Mouse (Mus musculus) granulocyte monocyte progenitor cell, adult 5-6 weeks (primary cell): ENCODE measurements around the gene Trim24. TPM values are rescaled to one million over a fixed set of nuclear protein-coding genes. Genes with fewer than 3 reads are reported as not detected.

Experiments used
- ATAC-seq: replicated peaks from 2 replicates; pipeline ENCODE4 v1.8.0; 2016; ENCODE audit warnings: mild to moderate bottlenecking, moderate TSS enrichment, inconsistent platforms; ENCODE audit not compliant: poor library complexity, severe bottlenecking
- total RNA-seq, 2 experiments: library from RNA; stranded (forward) in 1 of 2; stranded (reverse) in 1 of 2; fragments of 200-712, 200-1000 nt in 1 of 2; fragments of >200 nt in 1 of 2; fragmentation: Nextera tagmentation in 1 of 2; gene quantifications; 2 replicates each; pipeline ENCODE4 v1.2.3; 2014 to 2017

Gene Trim24
- total RNA-seq, 2 experiments from 2014 or later, result 13.9 to 31.0 TPM

DNA sequence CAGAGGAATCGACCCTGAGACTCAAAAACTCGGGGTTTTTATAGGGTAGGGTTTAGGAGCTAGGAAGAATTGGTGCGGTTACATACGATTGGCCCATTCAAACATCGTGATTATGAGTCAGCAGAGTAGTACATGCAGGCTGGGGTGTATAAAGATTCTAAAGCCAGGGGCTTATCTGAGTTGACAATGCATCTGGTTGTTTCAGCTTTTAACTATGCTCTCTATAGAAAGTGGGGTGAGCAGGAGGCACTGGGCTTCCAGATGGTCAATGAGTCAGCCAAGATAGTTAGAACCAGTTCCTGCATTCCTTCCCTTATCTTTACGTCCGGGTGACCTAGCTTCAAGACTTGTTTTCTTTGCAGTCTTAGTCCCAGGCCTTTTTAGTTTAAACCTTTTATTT is 7.7 kb upstream of the Trim24 start:
- no peak for ATAC-seq

- no peak for ATAC-seq
Measured at GRCm38 (mm10) chr6:37863961-37864730, 6.5 kb upstream of the Trim24 start.

DNA sequence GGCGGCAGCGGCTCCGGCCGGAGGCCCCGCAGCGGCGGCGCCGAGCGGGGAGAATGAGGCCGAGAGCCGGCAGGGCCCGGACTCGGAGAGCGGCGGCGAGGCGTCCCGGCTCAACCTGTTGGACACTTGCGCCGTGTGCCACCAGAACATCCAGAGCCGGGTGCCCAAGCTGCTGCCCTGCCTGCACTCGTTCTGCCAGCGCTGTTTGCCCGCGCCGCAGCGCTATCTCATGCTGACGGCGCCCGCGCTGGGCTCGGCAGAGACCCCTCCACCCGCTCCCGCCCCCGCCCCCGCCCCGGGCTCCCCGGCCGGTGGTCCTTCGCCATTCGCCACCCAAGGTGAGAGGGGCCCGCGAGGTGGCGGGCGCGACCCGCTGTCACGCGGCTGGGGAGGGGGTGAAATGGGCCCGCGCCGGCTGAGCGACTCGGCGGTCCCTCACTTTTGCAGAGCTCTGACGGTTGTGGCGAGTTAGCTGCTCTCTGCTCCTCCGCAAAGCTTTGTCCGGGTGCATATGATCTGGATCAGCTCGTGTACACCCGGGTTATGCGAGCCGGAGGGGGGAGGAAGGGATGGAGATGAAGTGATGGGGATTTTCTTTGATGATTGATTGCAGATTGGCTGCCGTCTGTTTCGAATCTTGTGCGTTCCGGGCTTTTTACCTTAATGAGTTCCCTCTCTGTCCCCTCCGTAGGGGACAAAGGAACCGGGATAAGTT is 683 bp downstream of the Trim24 start:
- peak; percentile 13 for ATAC-seq

DNA sequence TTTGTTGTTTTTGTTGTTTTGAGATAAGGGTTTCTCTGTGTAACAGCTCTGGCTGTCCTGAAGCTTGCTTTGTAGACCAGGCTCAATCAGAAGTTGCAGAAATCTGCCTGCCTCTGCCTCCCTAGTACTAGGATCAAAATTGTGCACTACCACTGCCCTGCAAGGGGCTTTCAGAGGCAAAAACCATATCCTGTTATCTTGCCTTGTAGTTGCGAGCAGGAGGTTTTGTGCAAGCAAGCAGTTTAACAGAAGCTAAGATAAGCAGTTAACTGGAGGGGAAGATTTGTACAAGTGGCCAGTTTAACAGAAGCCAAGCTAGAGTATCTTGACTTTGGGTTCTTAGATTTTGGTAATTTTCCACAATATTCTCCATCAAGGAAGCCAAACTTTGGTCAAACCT is 2.2 kb downstream of the Trim24 start:
- ATAC-seq, result no peak

GRCm38 (mm10) chr6:37873731-37874130 is 3.1 kb downstream of the Trim24 start:
- no peak for ATAC-seq

GRCm38 (mm10) chr6:37878206-37878605 is 7.6 kb downstream of the Trim24 start:
- no peak for ATAC-seq

GRCm38 (mm10) chr6:37880586-37880985 is 10.0 kb downstream of the Trim24 start:
- ATAC-seq, result no peak

DNA sequence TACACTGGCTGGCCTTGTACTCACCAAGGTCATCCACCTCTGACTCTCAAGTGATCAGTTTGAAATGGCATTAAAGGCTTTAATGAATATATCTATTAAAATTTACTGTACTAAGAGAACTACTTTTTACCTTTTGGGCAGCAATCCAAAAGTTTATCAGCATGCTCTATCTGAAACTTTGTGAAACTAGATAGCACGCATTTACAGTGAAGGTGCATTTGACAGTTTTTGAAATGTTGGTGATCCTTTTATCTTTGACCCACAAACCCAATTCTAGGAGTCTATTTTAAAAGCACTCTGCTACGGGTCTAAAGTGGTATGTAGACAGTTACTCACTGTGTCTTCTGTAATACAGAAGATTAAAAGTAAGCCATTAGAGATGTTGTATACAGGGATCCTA is 23.0 kb downstream of the Trim24 start:
- no peak for ATAC-seq

DNA sequence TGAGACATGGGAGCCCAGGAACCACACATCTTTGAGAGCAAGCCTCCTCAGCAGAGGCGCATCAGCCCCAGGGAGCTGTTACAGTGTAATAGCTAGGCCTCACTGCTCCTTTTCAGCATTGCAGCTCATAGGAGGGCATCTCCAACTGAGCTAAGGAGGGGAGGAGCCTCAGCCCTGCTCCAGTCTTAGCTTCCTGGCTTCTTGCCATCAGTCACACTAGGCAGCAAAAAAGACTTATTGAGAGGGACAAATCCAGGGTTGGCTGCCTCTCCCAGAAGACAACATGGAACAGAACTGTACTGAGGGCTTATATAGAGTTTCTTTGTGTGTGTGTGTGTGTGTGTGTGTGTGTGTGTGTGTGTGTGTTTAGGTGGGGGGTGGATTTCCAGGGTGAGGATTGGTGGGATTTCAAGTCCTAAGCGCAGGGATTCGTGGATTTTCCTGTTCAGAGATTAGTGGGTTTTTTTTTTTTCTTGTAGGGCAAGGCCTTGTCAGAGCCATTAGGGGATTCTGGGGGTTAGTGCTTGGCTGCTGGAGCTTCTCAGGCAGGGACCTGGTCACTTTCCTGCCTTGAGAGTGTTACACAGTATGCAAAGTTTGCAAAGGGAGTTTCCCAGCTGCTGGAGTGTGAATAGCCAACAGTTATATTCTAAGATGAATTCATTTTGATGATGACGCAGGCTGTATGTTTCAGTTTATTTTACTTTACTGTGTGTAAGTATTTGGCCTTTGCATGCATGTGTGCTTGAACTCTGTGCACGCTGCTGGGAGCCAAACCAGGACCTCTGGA is 25.2 kb downstream of the Trim24 start:
- no peak for ATAC-seq

- no peak for ATAC-seq
Measured at GRCm38 (mm10) chr6:37900221-37900620, 29.6 kb downstream of the Trim24 start.

DNA sequence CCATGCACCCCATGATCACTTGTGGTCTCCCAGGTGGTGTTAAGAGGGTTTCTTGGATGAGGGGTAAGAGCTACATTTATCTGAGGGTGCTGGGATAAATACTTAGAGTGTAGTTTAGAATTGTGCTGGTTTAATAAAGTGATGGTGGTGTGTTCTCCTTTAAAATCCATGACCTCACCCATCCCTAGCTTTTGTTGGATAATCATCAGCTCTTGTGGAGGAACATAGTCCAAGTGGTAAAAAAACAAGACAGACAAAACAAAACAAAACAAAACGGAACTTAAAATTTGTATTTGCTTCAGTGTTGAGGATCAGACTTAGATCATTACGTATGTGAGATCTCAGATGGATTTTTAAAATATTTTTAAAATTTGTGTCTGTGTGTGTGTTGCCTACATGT is 31.2 kb downstream of the Trim24 start:
- no peak for ATAC-seq

DNA sequence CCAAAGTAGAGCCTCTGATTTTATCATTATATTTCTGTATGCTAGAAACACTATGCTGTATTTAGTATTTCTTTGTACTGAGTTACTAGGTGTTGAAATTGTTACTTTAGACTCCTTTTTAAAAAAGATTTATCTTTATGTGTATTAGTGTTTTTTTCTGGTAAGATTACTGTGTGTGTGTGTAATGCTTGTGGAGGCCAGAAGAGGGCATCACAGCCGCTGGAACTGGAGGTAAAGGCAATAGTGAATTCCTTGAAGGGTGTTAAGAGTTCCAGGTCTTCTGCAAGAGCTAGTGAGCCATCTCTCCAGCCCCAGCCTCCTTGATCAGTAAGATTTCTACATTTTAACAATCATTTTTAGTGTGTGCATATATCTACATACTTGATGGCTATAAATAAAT is 33.2 kb downstream of the Trim24 start:
- no peak for ATAC-seq

GRCm38 (mm10) chr6:37913525-37913924 is 42.9 kb downstream of the Trim24 start:
- no peak for ATAC-seq

DNA sequence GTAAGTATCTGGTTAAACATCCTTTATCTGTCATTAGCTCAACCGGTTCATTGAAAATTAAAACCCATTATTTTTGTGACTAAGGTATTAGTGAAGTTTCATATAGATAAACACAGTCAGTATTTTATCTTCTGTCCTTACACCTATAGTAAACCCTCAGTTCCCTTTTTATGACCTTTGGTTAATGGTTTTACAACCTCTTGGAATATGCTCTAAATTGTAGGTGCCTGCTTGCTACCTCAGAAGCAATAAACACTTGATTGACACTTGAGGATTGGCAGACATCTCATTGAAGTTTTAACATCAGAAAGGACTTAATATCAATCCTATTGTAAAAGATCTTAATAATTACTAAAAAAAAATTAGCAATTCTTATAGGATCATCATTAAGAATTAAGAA is 54.5 kb downstream of the Trim24 start:
- no peak for ATAC-seq

- no peak for ATAC-seq
Measured at GRCm38 (mm10) chr6:37926751-37927150, 56.1 kb downstream of the Trim24 start.

DNA sequence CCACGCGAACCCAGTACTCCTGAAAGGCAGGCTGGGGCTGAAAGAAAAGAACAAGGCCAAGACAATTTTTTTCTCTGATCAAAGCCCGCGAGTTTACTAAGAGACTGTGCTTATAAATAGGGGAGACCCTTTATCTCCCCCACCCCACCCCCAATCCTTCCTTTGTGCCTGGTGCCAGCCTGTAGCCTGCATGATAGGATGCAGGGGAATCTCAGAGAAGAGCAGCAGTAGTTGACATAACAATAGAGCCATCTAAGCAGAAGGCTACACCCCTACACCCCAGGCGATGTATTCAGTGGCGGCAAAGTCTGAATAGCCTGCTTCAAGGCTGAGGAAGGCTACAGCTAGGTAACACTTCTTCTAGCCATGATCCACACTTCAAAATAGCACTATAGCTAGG is 65.9 kb downstream of the Trim24 start:
- no peak for ATAC-seq

DNA sequence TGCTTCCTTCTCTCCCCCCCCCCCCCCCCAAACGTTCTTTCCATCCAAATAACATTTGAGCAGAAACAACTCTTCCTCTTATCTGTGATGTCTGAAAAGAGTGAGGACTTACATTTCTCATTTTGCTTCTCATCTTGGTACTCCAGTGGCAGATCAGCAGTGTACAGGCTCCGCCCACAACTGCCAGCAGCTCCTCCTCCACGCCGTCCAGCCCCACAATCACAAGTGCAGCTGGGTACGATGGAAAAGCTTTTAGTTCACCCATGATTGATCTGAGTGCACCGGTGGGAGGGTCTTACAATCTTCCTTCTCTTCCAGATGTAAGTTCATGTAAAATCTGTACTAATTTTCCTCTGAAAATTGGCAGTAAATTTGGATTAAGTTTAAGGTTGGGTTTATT is 80.7 kb downstream of the Trim24 start:
- ATAC-seq, result no peak

- ATAC-seq, result no peak
Measured at GRCm38 (mm10) chr6:37967386-37967785, 96.8 kb downstream of the Trim24 start.

DNA sequence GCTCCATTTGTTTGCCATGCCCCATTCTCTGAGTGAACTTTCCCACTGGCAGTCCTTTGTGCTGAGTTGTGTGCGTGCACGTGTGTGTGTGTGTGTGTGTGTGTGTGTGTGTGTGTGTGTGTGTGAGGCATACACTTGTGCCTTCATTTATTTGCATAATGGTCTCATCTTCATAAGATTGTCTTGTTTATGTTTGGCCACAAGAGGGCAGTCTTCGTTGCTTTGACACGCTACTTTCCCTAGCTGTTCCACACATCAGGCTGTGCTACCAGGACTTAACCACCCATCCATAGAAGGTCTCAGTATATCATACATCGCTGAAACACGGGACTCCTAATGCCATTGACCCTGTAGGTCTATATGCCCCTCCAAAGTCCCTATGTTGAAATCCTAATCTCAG is 136.8 kb downstream of the Trim24 start:
- peak; percentile 85 for ATAC-seq

GRCm38 (mm10) chr6:38012829-38013228 is 142.2 kb downstream of the Trim24 start:
- ATAC-seq, result no peak
